Mouse (Mus musculus): ENCODE measurements around the gene Ube2e2. TPM values are rescaled to one million over a fixed set of nuclear protein-coding genes. Genes with fewer than 3 reads are reported as not detected.

The Ube2e2 gene
- polyA plus RNA-seq, 1 experiment from 2014 or later: 42.9 TPM

- Histone ChIP-seq H3K27me3 (replicated peaks) (no peaks in the 10 kb centered on the region), H3K4me3 (no peak overlapping the region), H3K36me3 (no peaks in the 10 kb centered on the region), H3K4me2 (no peak overlapping the region), H3K9ac (no peak overlapping the region), H3K4me1 (replicated peaks) (peaks cover 6% of the 10 kb centered on the region; the same call in 1 of the 2 replicates), H3K27ac (ENCODE audit: poor library complexity, severe bottlenecking) (no peak overlapping the region), H3K9me3 (replicated peaks) (peaks cover 3% of the 10 kb centered on the region)
- no peak for ATAC-seq (ENCODE audit: insufficient number of reproducible peaks, low FRiP score)
- WGBS: 51% methylated on average over 2 of the region's 2 CpGs
Observed at GRCm38 (mm10) chr14:18795787-18796186, 98.3 kb downstream of the Ube2e2 start.

- Histone ChIP-seq H3K4me2 (no peak overlapping the region), H3K27me3 (replicated peaks) (no peaks in the 10 kb centered on the region), H3K36me3 (no peaks in the 10 kb centered on the region), H3K9ac (no peak overlapping the region), H3K27ac (ENCODE audit: poor library complexity, severe bottlenecking) (no peak overlapping the region), H3K4me3 (no peak overlapping the region), H3K4me1 (replicated peaks) (no peaks in the 10 kb centered on the region), H3K9me3 (replicated peaks) (no peaks in the 10 kb centered on the region)
- whole genome bisulfite sequencing: 68% methylated on average over 3 of the region's 3 CpGs
- no peak for ATAC-seq (ENCODE audit: insufficient number of reproducible peaks, low FRiP score)
Observed at GRCm38 (mm10) chr14:18778993-18779675, 114.9 kb downstream of the Ube2e2 start.

GRCm38 (mm10) chr14:18778241-18778640 is 115.8 kb downstream of the Ube2e2 start:
- no peaks in the 10 kb centered on the region for H3K9me3 ChIP-seq (replicated peaks)
- no peak for ATAC-seq (ENCODE audit: insufficient number of reproducible peaks, low FRiP score)
- 91% methylated on average over 5 of the region's 5 CpGs for WGBS
- H3K4me3 ChIP-seq: no peak overlapping the region
- H3K4me1 ChIP-seq (replicated peaks): peaks cover 6% of the 10 kb centered on the region; the same call in 1 of the 2 replicates
- H3K27ac ChIP-seq (ENCODE audit: poor library complexity, severe bottlenecking): no peak overlapping the region
- H3K9ac ChIP-seq: no peak overlapping the region
- no peak overlapping the region for H3K4me2 ChIP-seq
- no peaks in the 10 kb centered on the region for H3K36me3 ChIP-seq
- no peaks in the 10 kb centered on the region for H3K27me3 ChIP-seq (replicated peaks)

GRCm38 (mm10) chr14:18776132-18776531 is 117.9 kb downstream of the Ube2e2 start:
- no peak overlapping the region for H3K9ac ChIP-seq
- WGBS: 79% methylated on average over 2 of the region's 2 CpGs

GRCm38 (mm10) chr14:18773724-18774123 is 120.3 kb downstream of the Ube2e2 start:
- H3K27ac ChIP-seq (ENCODE audit: poor library complexity, severe bottlenecking): no peak overlapping the region
- H3K36me3 ChIP-seq: no peaks in the 10 kb centered on the region
- no peak overlapping the region for H3K4me3 ChIP-seq
- no peak overlapping the region for H3K4me2 ChIP-seq
- no peaks in the 10 kb centered on the region for H3K9me3 ChIP-seq (replicated peaks)
- peaks cover 6% of the 10 kb centered on the region; the same call in 1 of the 2 replicates for H3K4me1 ChIP-seq (replicated peaks)
- no peak overlapping the region for H3K9ac ChIP-seq
- no peaks in the 10 kb centered on the region for H3K27me3 ChIP-seq (replicated peaks)
- 45% methylated on average over 2 of the region's 2 CpGs for WGBS
- no peak for ATAC-seq (ENCODE audit: insufficient number of reproducible peaks, low FRiP score)

More at GRCm38 (mm10) chr14:18776132-18776531, 117.9 kb downstream of the Ube2e2 start:
- Histone ChIP-seq H3K27ac (ENCODE audit: poor library complexity, severe bottlenecking) (no peak overlapping the region), H3K4me2 (no peak overlapping the region), H3K4me1 (replicated peaks) (peaks cover 6% of the 10 kb centered on the region; the same call in 1 of the 2 replicates), H3K27me3 (replicated peaks) (no peaks in the 10 kb centered on the region), H3K4me3 (no peak overlapping the region), H3K9me3 (replicated peaks) (no peaks in the 10 kb centered on the region), H3K36me3 (no peaks in the 10 kb centered on the region)
- no peak for ATAC-seq (ENCODE audit: insufficient number of reproducible peaks, low FRiP score)

- Histone ChIP-seq H3K4me1 (replicated peaks) (peaks cover 6% of the 10 kb centered on the region; the same call in 1 of the 2 replicates), H3K27ac (ENCODE audit: poor library complexity, severe bottlenecking) (no peak overlapping the region), H3K9ac (no peak overlapping the region), H3K4me2 (no peak overlapping the region), H3K9me3 (replicated peaks) (no peaks in the 10 kb centered on the region), H3K27me3 (replicated peaks) (no peaks in the 10 kb centered on the region), H3K36me3 (no peaks in the 10 kb centered on the region), H3K4me3 (no peak overlapping the region)
- ATAC-seq (ENCODE audit: insufficient number of reproducible peaks, low FRiP score): no peak
- WGBS: 62% methylated on average over 6 of the region's 6 CpGs
Observed at GRCm38 (mm10) chr14:18759601-18760356, 134.3 kb downstream of the Ube2e2 start.

GRCm38 (mm10) chr14:18758595-18759532 is 135.2 kb downstream of the Ube2e2 start:
- no peak overlapping the region for H3K4me3 ChIP-seq
- no peak overlapping the region for H3K4me2 ChIP-seq
- 78% methylated on average over 2 of the region's 2 CpGs for WGBS
- no peaks in the 10 kb centered on the region for H3K9me3 ChIP-seq (replicated peaks)
- no peak overlapping the region for H3K27ac ChIP-seq (ENCODE audit: poor library complexity, severe bottlenecking)
- H3K36me3 ChIP-seq: no peaks in the 10 kb centered on the region
- H3K9ac ChIP-seq: no peak overlapping the region
- H3K27me3 ChIP-seq (replicated peaks): no peaks in the 10 kb centered on the region
- peaks cover 6% of the 10 kb centered on the region; the same call in 1 of the 2 replicates for H3K4me1 ChIP-seq (replicated peaks)
- ATAC-seq (ENCODE audit: insufficient number of reproducible peaks, low FRiP score): no peak

- WGBS: 84% methylated on average over 2 of the region's 2 CpGs
- H3K36me3 ChIP-seq: no peaks in the 10 kb centered on the region
- H3K4me2 ChIP-seq: no peak overlapping the region
- H3K27me3 ChIP-seq (replicated peaks): no peaks in the 10 kb centered on the region
- H3K27ac ChIP-seq (ENCODE audit: poor library complexity, severe bottlenecking): no peak overlapping the region
- H3K4me1 ChIP-seq (replicated peaks): peaks cover 6% of the 10 kb centered on the region; the same call in 1 of the 2 replicates
- H3K9me3 ChIP-seq (replicated peaks): no peaks in the 10 kb centered on the region
- no peak overlapping the region for H3K9ac ChIP-seq
- no peak for ATAC-seq (ENCODE audit: insufficient number of reproducible peaks, low FRiP score)
- H3K4me3 ChIP-seq: no peak overlapping the region
Observed at GRCm38 (mm10) chr14:18758003-18758402, 136.1 kb downstream of the Ube2e2 start.

GRCm38 (mm10) chr14:18755410-18755809 is 138.7 kb downstream of the Ube2e2 start:
- Histone ChIP-seq H3K27me3 (replicated peaks) (no peaks in the 10 kb centered on the region), H3K4me2 (no peak overlapping the region), H3K36me3 (no peaks in the 10 kb centered on the region), H3K4me3 (no peak overlapping the region), H3K4me1 (replicated peaks) (peaks cover 6% of the 10 kb centered on the region; the same call in 1 of the 2 replicates), H3K9me3 (replicated peaks) (no peaks in the 10 kb centered on the region), H3K27ac (ENCODE audit: poor library complexity, severe bottlenecking) (no peak overlapping the region), H3K9ac (no peak overlapping the region)
- no peak for ATAC-seq (ENCODE audit: insufficient number of reproducible peaks, low FRiP score)
- WGBS: 71% methylated on average over 1 of the region's 1 CpGs

GRCm38 (mm10) chr14:18754595-18754994 is 139.5 kb downstream of the Ube2e2 start:
- H3K9ac ChIP-seq: no peak overlapping the region
- H3K9me3 ChIP-seq (replicated peaks): no peaks in the 10 kb centered on the region
- no peak overlapping the region for H3K27ac ChIP-seq (ENCODE audit: poor library complexity, severe bottlenecking)
- no peak overlapping the region for H3K4me2 ChIP-seq
- no peaks in the 10 kb centered on the region for H3K27me3 ChIP-seq (replicated peaks)
- H3K4me1 ChIP-seq (replicated peaks): peaks cover 3% of the 10 kb centered on the region; the same call in 1 of the 2 replicates
- 85% methylated on average over 2 of the region's 2 CpGs for WGBS
- no peaks in the 10 kb centered on the region for H3K36me3 ChIP-seq
- no peak overlapping the region for H3K4me3 ChIP-seq
- ATAC-seq (ENCODE audit: insufficient number of reproducible peaks, low FRiP score): no peak
